Mouse (Mus musculus) kidney, adult 11 months (tissue): ENCODE results near the gene Anapc15.
"Not testable (repeated sequence)": the region's sequence is repeated elsewhere in the genome, so short reads cannot be mapped to it uniquely, and the experiment has no call there.

Source experiments
- DNase-seq: peaks from one replicate; pipeline ENCODE4 v3.0.0; 2022

Anapc15 gene

DNA sequence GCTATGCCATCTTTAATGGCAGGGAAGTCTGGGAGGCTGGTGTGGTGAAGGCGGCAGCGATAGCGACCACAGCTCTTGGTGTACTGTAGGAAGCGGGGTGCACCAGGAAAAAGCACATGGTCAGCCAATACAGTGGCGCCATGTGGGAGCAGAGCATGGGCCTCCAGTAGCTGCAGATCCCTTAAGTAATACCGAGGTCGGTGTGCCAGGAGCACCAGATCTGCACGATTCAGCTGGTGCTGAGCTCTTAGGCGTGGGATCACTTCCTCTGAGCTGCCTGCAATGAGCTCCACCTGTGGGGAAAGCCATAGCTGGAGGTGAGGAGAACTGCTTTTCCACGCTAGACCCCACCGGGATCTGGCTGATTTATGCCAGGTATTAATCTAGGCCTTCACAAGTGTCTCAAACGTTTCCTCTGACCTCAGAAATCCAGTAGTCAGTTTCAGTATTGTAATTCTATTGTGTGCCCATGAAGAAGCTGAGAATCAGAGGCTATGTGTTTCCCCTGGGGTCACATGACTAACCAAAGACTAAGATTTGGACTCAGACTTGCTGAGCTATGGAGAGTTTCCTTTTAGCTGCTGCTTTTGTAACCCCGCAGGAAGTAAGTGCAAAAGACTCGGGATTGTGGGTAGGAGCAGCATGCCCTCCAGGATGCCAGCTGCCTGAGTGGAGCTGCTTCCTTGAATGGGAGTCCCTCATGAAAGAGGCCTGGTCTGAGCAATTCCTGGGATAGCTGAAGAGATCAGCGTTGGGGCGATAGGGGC, 37.0 kb downstream of the Anapc15 start:
- DNase-seq: no peak

- no peak for DNase-seq
Observed at GRCm38 (mm10) chr7:101901969-101902368, 38.5 kb downstream of the Anapc15 start.

DNA sequence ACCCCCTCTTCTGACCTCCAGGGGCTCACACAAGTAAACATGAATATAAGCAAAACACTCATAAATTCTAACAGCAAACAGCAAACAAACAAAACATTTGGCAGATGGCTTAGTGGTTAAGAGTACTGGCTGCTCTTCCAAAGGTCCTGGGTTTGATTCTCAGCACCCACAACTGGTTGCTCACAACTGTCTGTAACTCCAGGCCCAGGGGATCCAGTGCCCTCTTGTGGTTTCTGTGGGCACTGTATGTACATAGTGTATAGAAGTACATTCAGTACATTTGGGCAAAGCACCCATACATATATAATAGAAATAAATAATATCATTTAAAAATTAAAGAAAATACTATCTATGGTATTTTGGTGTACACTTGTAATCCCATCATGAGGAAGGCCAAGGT, 39.3 kb downstream of the Anapc15 start:
- no peak for DNase-seq

GRCm38 (mm10) chr7:101905561-101906286, 42.2 kb downstream of the Anapc15 start, which contains the start of gene Lamtor1:
Gene Lamtor1, plus strand, starts transcription at chr7:101905904.
- peak; percentile 100 for DNase-seq

DNA sequence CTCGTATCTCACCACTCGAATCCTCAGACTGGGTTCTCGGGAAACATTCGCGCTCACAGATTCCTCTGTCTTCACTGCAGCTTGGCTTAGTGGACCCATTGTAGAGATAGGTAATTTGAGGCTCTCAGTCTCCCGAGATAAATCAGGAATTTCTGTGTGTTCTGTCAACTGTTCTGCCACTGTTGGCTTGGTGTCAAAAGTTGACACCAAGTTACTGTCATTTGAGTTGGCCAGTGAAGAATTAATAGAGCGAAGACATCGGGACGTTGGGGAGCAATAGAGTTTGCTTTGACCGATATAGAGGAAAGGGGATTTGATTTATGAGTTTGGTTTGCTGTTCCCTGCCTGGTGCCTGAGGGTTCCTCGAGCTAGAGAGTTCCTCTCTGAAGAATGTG, 42.8 kb downstream of the Anapc15 start, which contains the start of gene Tomt:
Tomt (minus strand) TSS at position 73 of the 395 bp plus-strand sequence.
- no peak for DNase-seq

DNA sequence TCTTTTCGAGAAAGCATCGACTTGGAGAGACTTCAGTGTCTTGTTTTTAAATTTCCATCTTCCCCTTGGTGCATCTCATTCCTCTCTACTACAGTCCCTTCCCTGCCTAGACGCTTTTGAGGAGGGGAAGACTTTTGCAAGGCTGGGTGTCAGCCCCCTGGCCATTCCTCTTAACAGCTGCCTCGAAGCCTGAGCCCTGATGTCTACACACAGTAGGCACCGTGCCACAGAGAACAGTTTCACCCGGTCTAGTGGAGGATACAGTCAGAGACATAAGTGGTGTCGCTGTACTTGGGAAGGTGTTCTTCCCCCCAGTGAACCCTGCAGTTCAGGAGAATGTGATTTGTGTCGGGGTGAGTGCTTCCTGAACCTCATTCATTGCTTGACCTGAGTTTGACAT, 43.2 kb downstream of the Anapc15 start:
- no peak for DNase-seq

DNA sequence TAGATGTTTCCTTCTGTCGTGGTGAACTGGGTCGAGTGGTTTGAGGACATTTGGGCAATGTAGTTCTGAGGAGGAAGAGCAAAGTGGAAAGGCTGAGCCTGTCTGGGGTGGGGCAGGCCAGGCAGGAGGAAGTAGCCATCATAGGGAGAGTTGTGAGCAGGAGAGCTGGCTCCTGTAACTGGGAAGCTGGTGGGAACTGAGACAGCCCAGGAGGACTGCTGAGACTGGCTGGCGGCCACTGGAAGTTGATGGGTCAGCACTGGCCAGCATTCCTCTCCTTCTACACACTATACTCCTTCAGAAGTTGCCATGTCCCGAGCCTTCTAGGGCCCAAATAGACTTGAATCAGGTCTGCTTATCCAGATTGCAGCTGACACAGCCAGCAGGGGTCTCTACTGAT, 44.9 kb downstream of the Anapc15 start:
- DNase-seq: no peak

DNA sequence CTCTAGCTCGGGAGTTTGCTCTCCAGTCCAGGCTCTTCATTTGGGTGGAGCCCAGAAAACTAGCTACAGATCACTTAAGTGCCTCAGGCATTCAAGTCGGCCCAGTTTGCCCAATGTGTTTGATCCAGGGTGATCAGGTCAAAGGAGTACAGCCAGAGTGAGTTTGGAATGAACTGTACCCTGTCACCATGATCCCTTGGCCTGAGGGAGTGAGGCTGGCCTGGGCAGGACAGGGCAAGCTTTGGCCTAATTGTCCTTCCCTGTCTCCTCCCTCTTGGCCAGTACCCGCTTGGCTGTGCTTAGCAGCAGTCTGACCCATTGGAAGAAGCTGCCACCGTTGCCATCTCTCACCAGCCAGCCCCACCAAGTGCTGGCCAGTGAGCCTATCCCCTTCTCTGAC, 46.6 kb downstream of the Anapc15 start:
- peak; percentile 48 for DNase-seq

GRCm38 (mm10) chr7:101911982-101912381, 48.5 kb downstream of the Anapc15 start:
- no peak for DNase-seq

DNA sequence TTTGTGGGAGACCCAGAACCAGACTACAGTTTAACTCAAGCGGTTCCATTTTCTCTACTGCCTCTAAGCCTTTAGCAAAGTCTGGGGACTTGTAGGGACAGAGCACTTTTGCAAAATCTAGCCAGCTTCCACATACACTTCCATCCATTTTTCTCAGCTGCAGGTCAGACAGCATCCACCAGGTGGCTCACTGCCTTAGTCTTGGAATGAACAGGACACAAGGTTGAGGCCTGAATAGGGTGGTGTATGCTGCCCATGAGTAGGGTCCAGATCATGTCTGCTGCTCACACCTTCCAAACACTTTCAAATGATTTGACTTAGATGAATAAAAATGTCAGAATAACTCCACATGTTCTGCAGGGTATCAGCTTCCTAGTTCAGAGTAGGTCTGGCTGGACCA, 54.6 kb downstream of the Anapc15 start:
- DNase-seq: no peak

- DNase-seq: not testable (repeated sequence)
Observed at GRCm38 (mm10) chr7:101925892-101926291, 62.4 kb downstream of the Anapc15 start.

GRCm38 (mm10) chr7:101928093-101928492, 64.6 kb downstream of the Anapc15 start:
- DNase-seq: no peak

GRCm38 (mm10) chr7:101932551-101932950, 69.0 kb downstream of the Anapc15 start:
- no peak for DNase-seq

DNA sequence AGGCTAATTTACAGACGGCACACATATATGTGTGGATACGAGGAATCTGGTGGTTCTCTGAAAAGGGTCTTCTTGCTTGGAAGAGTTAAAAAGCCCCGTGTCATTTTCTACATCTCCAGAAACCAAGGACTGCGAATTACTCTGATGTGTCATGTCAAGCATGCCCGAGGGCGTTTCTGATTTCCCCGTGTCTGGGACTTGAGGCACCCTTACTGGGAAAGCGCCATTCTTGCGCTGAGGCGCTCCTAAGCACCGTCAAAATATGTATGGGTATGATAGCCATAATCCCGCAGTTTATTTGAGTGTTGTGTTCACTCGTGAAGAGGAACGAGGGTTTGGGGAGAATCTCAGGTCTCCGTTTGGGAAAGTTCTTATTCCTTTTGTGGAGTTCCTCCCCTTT, 69.8 kb downstream of the Anapc15 start:
- DNase-seq: no peak

GRCm38 (mm10) chr7:101933751-101934240, 70.3 kb downstream of the Anapc15 start, which contains the start of the genes Lrrc51 and Numa1:
Gene Lrrc51, minus strand, starts transcription at chr7:101933895.
Gene Numa1, plus strand, starts transcription at chr7:101934111.
- peak; percentile 99 for DNase-seq

DNA sequence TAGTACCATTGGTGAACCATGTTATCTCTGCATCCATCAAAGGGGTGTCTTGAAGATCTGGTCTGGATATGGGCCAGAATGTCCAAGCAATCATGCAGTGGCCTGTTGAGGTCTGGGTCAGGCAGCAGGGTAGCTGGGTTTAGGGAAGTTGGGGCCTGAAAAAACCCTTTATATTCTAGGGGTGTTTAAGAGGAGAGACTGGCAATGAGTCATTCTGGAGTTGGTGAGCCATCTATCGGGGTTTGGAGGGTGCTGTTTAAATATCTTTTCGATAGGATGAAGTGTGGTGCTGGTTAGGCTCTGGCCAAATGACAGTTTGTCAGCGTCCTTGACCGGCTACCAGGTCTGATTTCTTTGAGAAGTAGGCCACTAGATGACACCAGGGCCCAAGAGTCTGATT, 72.4 kb downstream of the Anapc15 start:
- no peak for DNase-seq

DNA sequence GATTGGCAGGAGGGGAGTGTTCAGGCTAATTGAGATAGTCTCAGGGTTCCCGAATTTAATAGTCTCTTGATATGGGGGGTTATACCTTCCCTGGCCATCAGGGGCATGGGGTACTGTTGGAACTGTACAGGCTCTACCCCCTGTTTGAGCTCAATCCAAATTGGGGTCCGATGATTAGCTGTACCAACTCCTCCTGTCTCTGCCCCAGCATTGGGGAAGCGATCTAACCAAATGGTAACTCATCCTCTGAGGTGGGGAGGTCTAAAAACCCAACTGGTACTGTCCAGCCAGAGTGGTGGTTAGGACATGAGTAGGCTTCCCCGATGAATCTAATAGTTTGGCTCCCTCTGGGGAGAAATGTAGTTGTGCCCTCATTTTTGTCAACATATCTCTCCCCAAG, 73.5 kb downstream of the Anapc15 start:
- DNase-seq: no peak

DNA sequence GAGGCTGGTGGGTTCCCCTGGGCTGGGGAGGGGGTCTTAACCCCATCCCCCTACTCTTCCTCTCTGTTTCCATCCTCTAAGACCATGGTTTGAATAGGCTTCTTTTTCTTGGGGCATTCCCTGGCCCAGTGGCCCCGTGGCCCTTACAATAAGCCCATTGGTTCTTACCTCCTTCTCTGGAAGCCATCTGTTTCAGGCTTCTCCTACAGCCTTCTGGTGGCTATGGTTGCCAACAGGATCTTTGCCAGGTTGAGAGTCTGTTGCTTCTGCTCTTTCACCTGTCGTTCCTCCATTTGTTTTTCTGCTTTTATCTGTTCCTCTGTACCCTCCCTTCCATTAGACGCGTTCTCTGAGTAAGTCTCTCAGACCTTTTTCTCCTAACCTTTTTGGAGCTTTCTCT, 74.1 kb downstream of the Anapc15 start:
- DNase-seq: no peak

DNA sequence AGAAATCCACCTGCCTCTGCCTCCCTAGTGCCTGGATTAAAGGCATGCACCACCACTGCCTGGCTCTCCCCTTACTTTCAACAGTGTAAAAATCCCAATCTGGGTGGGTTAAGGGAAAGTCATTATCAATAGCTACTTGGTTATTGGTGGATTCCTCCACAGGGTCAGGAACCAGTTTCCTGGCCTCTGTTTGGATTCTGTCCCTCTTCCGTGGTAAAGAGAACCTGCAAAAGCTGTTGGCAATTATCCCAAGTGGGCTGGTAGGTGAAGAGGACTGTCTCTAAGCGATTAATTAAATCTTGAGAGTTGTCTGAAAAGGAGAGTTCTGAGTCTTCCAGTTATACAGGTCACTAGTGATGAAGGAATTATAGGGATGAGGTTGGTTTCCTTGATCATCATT, 74.8 kb downstream of the Anapc15 start:
- no peak for DNase-seq

- peak; percentile 73 for DNase-seq
Observed at GRCm38 (mm10) chr7:101939758-101940157, 76.2 kb downstream of the Anapc15 start.

GRCm38 (mm10) chr7:101949008-101949407, 85.5 kb downstream of the Anapc15 start:
- DNase-seq: not testable (repeated sequence)
